Mouse (Mus musculus) layer of hippocampus, adult 2 months (tissue): ENCODE measurements around the gene Fgf11. TPM values are rescaled to one million over a fixed set of nuclear protein-coding genes. Genes with fewer than 3 reads are reported as not detected.

Experiments used
- DNase-seq, 2 experiments: peaks; one replicate each; pipeline ENCODE4 v3.0.0; 2022; ENCODE audit warnings: low spot score in 2 of 2
- H3K27ac ChIP-seq: fragments of 200-600 bp; 2 replicates; pipeline ENCODE4 v1.8.1; 2022
- H3K4me3 ChIP-seq: fragments of 200-600 bp; 2 replicates; pipeline ENCODE4 v1.8.1; 2022; ENCODE audit warnings: mild to moderate bottlenecking
- CTCF ChIP-seq: fragments of 200-600 bp; conservative IDR thresholded peaks from 2 replicates; pipeline ENCODE4 v1.8.1; 2022; ENCODE audit warnings: antibody characterized with exemption, mild to moderate bottlenecking, moderate library complexity
- long read RNA-seq, 2 experiments: library from polyadenylated mRNA; stranded (forward); transcript quantifications; one replicate each; pipeline ENCODE4 v2.0.0; 2021; ENCODE audit warnings: borderline mapping rate in 2 of 2
- total RNA-seq, 2 experiments: library from RNA; stranded (reverse); gene quantifications; 2 replicates each; pipeline ENCODE4 v1.2.3; 2021

Gene Fgf11
- total RNA-seq = 10 to 100 TPM; 25.6 to 28.0 TPM
- long read RNA-seq, experiment 1, partial matches to known transcripts = 2 of 9 reads
- long read RNA-seq, experiment 1, other reads (novel, unspliced or antisense) = 5 of 9 reads
- long read RNA-seq, experiment 2, partial matches to known transcripts = 8 of 13 reads
- long read RNA-seq, experiment 2, other reads (novel, unspliced or antisense) = 3 of 13 reads

GRCm38 (mm10) chr11:69801379-69801977, at the start of gene Fgf11:
Fgf11 (minus strand) TSS chr11:69801857.
- Histone ChIP-seq H3K4me3 (peak within 1 kb of the TSS; percentile 63), H3K27ac (peak within 1 kb of the TSS; percentile 82)
- TF ChIP-seq CTCF = no peak
- no peak for DNase-seq

- DNase-seq = no peak
- Histone ChIP-seq H3K27ac (no peak overlapping the region), H3K4me3 (no peak overlapping the region)
- TF ChIP-seq CTCF = no peak
Measured at GRCm38 (mm10) chr11:69850754-69851153, 49.1 kb upstream of the Fgf11 start.

GRCm38 (mm10) chr11:69849884-69850283, 48.2 kb upstream of the Fgf11 start:
- no peak overlapping the region for H3K27ac ChIP-seq
- no peak for DNase-seq

GRCm38 (mm10) chr11:69849128-69849527, 47.5 kb upstream of the Fgf11 start:
- no peak for DNase-seq
- Histone ChIP-seq H3K27ac (no peak overlapping the region), H3K4me3 (no peak overlapping the region)
- TF ChIP-seq CTCF = no peak

More at GRCm38 (mm10) chr11:69849884-69850283, 48.2 kb upstream of the Fgf11 start:
- TF ChIP-seq CTCF = no peak
- no peak overlapping the region for H3K4me3 ChIP-seq

- DNase-seq = no peak
- TF ChIP-seq CTCF = no peak
- no peak overlapping the region for H3K4me3 ChIP-seq
- H3K27ac ChIP-seq = no peak overlapping the region
Measured at GRCm38 (mm10) chr11:69848021-69848420, 46.4 kb upstream of the Fgf11 start.

GRCm38 (mm10) chr11:69846738-69847688, 45.4 kb upstream of the Fgf11 start:
- no peak for DNase-seq
- TF ChIP-seq CTCF = no peak
- Histone ChIP-seq H3K4me3 (peak overlapping the region; percentile 96), H3K27ac (peak overlapping the region; percentile 92)

- peak; percentile 84 to 87 for DNase-seq
- H3K27ac ChIP-seq = peak within 1 kb of the TSS; percentile 92
- no peak; the same call in 1 of the 2 replicates for TF ChIP-seq CTCF
- H3K4me3 ChIP-seq = peak within 1 kb of the TSS; percentile 96
Measured at GRCm38 (mm10) chr11:69846198-69846680, 44.6 kb upstream of the Fgf11 start, which contains the start of gene Plscr3. Plscr3 (plus strand) TSS chr11:69846376.

- DNase-seq = no peak
- no peak for TF ChIP-seq CTCF
- Histone ChIP-seq H3K27ac (peak overlapping the region; percentile 95), H3K4me3 (peak overlapping the region; percentile 79)
Measured at GRCm38 (mm10) chr11:69838714-69839104, 37.1 kb upstream of the Fgf11 start.

GRCm38 (mm10) chr11:69837952-69838713, 36.5 kb upstream of the Fgf11 start, which contains the start of gene Tmem256:
Tmem256 (plus strand) TSS chr11:69838514.
- no peak for TF ChIP-seq CTCF
- peak; percentile 94 to 99 for DNase-seq
- Histone ChIP-seq H3K4me3 (peak within 1 kb of the TSS; percentile 79), H3K27ac (peak within 1 kb of the TSS; percentile 95)

- Histone ChIP-seq H3K27ac (peak within 1 kb of the TSS; percentile 95), H3K4me3 (peak within 1 kb of the TSS; percentile 79)
- peak; percentile 44 for TF ChIP-seq CTCF
- DNase-seq = no peak
Measured at GRCm38 (mm10) chr11:69837604-69837951, 35.9 kb upstream of the Fgf11 start, which contains the start of gene Nlgn2. Nlgn2 (minus strand) TSS chr11:69837784.

GRCm38 (mm10) chr11:69836703-69837576, 35.3 kb upstream of the Fgf11 start:
- TF ChIP-seq CTCF = 0 out of 2 replicates have a peak, but pooled peaks have one; percentile 2
- Histone ChIP-seq H3K4me3 (peak overlapping the region; percentile 79), H3K27ac (peak overlapping the region; percentile 95)
- DNase-seq = peak; percentile 25 to 52

GRCm38 (mm10) chr11:69835966-69836335, 34.3 kb upstream of the Fgf11 start:
- peak overlapping the region; percentile 79 for H3K4me3 ChIP-seq
- TF ChIP-seq CTCF = no peak
- peak overlapping the region; percentile 95; the same call in 1 of the 2 replicates for H3K27ac ChIP-seq
- no peak for DNase-seq
